Mouse (Mus musculus): ENCODE measurements around the gene Trpm1. TPM values are rescaled to one million over a fixed set of nuclear protein-coding genes. Genes with fewer than 3 reads are reported as not detected.

The Trpm1 gene
- polyA plus RNA-seq, 1 experiment: not detected

GRCm38 (mm10) chr7:64228300-64228699 lies 74.7 kb downstream of the Trpm1 start:
- H3K4me1 ChIP-seq (ENCODE audit: control insufficient read depth, insufficient read depth, low read length): no peaks in the 10 kb centered on the region
- TF ChIP-seq POLR2A (IDR thresholded peaks at IDR 0.05; ENCODE audit: low read depth, low read length) (no peak), CTCF (IDR thresholded peaks at IDR 0.05; ENCODE audit: borderline replicate concordance, insufficient read depth, low read length) (no peak)

GRCm38 (mm10) chr7:64229911-64230310 lies 76.3 kb downstream of the Trpm1 start:
- Histone ChIP-seq H3K4me1 (ENCODE audit: control insufficient read depth, insufficient read depth, low read length) (no peaks in the 10 kb centered on the region), H3K27ac (ENCODE audit: insufficient read depth, low read length) (no peak overlapping the region), H3K4me3 (ENCODE audit: insufficient read depth, low read length) (no peak overlapping the region)
- no peak for TF ChIP-seq POLR2A (IDR thresholded peaks at IDR 0.05; ENCODE audit: low read depth, low read length)
- TF ChIP-seq CTCF (IDR thresholded peaks at IDR 0.05; ENCODE audit: borderline replicate concordance, insufficient read depth, low read length): no peak

More at GRCm38 (mm10) chr7:64228300-64228699, 74.7 kb downstream of the Trpm1 start:
- H3K4me3 ChIP-seq (ENCODE audit: insufficient read depth, low read length): no peak overlapping the region
- no peak overlapping the region for H3K27ac ChIP-seq (ENCODE audit: insufficient read depth, low read length)

- Histone ChIP-seq H3K4me1 (ENCODE audit: control insufficient read depth, insufficient read depth, low read length) (no peaks in the 10 kb centered on the region), H3K27ac (ENCODE audit: insufficient read depth, low read length) (no peak overlapping the region), H3K4me3 (ENCODE audit: insufficient read depth, low read length) (no peak overlapping the region)
- no peak for TF ChIP-seq CTCF (IDR thresholded peaks at IDR 0.05; ENCODE audit: borderline replicate concordance, insufficient read depth, low read length)
- TF ChIP-seq POLR2A (IDR thresholded peaks at IDR 0.05; ENCODE audit: low read depth, low read length): no peak
These were observed 77.4 kb downstream of the Trpm1 start for GRCm38 (mm10) chr7:64231001-64231400.

- no peak overlapping the region for H3K27ac ChIP-seq (ENCODE audit: insufficient read depth, low read length)
- TF ChIP-seq POLR2A (IDR thresholded peaks at IDR 0.05; ENCODE audit: low read depth, low read length) (no peak), CTCF (IDR thresholded peaks at IDR 0.05; ENCODE audit: borderline replicate concordance, insufficient read depth, low read length) (no peak)
- H3K4me3 ChIP-seq (ENCODE audit: insufficient read depth, low read length): no peak overlapping the region
- H3K4me1 ChIP-seq (ENCODE audit: control insufficient read depth, insufficient read depth, low read length): no peaks in the 10 kb centered on the region
These were observed 78.4 kb downstream of the Trpm1 start for GRCm38 (mm10) chr7:64231996-64232395.

GRCm38 (mm10) chr7:64234310-64234820 lies 80.7 kb downstream of the Trpm1 start:
- TF ChIP-seq CTCF (IDR thresholded peaks at IDR 0.05; ENCODE audit: borderline replicate concordance, insufficient read depth, low read length): no peak
- TF ChIP-seq POLR2A (IDR thresholded peaks at IDR 0.05; ENCODE audit: low read depth, low read length): no peak
- no peak overlapping the region for H3K27ac ChIP-seq (ENCODE audit: insufficient read depth, low read length)
- H3K4me1 ChIP-seq (ENCODE audit: control insufficient read depth, insufficient read depth, low read length): peaks cover 1% of the 10 kb centered on the region; the same call in 1 of the 2 replicates
- no peak overlapping the region for H3K4me3 ChIP-seq (ENCODE audit: insufficient read depth, low read length)

- Histone ChIP-seq H3K4me1 (ENCODE audit: control insufficient read depth, insufficient read depth, low read length) (peaks cover 11% of the 10 kb centered on the region), H3K27ac (ENCODE audit: insufficient read depth, low read length) (no peak overlapping the region), H3K4me3 (ENCODE audit: insufficient read depth, low read length) (no peak overlapping the region)
- TF ChIP-seq POLR2A (IDR thresholded peaks at IDR 0.05; ENCODE audit: low read depth, low read length) (no peak), CTCF (IDR thresholded peaks at IDR 0.05; ENCODE audit: borderline replicate concordance, insufficient read depth, low read length) (no peak)
These were observed 82.9 kb downstream of the Trpm1 start for GRCm38 (mm10) chr7:64236521-64236920.

GRCm38 (mm10) chr7:64237747-64238146 lies 84.1 kb downstream of the Trpm1 start:
- H3K4me1 ChIP-seq (ENCODE audit: control insufficient read depth, insufficient read depth, low read length): peaks cover 16% of the 10 kb centered on the region
- no peak for TF ChIP-seq CTCF (IDR thresholded peaks at IDR 0.05; ENCODE audit: borderline replicate concordance, insufficient read depth, low read length)
- no peak for TF ChIP-seq POLR2A (IDR thresholded peaks at IDR 0.05; ENCODE audit: low read depth, low read length)
- no peak overlapping the region for H3K27ac ChIP-seq (ENCODE audit: insufficient read depth, low read length)
- no peak overlapping the region for H3K4me3 ChIP-seq (ENCODE audit: insufficient read depth, low read length)

- Histone ChIP-seq H3K27ac (ENCODE audit: insufficient read depth, low read length) (no peak overlapping the region), H3K4me3 (ENCODE audit: insufficient read depth, low read length) (no peak overlapping the region), H3K4me1 (ENCODE audit: control insufficient read depth, insufficient read depth, low read length) (peaks cover 16% of the 10 kb centered on the region)
- TF ChIP-seq POLR2A (IDR thresholded peaks at IDR 0.05; ENCODE audit: low read depth, low read length) (no peak), CTCF (IDR thresholded peaks at IDR 0.05; ENCODE audit: borderline replicate concordance, insufficient read depth, low read length) (no peak)
These were observed 84.9 kb downstream of the Trpm1 start for GRCm38 (mm10) chr7:64238410-64239086.

GRCm38 (mm10) chr7:64239138-64239805 lies 85.6 kb downstream of the Trpm1 start:
- Histone ChIP-seq H3K4me3 (ENCODE audit: insufficient read depth, low read length) (no peak overlapping the region), H3K4me1 (ENCODE audit: control insufficient read depth, insufficient read depth, low read length) (peaks cover 16% of the 10 kb centered on the region), H3K27ac (ENCODE audit: insufficient read depth, low read length) (peak overlapping the region; percentile 80)
- TF ChIP-seq CTCF (IDR thresholded peaks at IDR 0.05; ENCODE audit: borderline replicate concordance, insufficient read depth, low read length) (no peak), POLR2A (IDR thresholded peaks at IDR 0.05; ENCODE audit: low read depth, low read length) (no peak)

GRCm38 (mm10) chr7:64239806-64240315 lies 86.2 kb downstream of the Trpm1 start:
- TF ChIP-seq CTCF (IDR thresholded peaks at IDR 0.05; ENCODE audit: borderline replicate concordance, insufficient read depth, low read length): no peak
- peaks cover 16% of the 10 kb centered on the region for H3K4me1 ChIP-seq (ENCODE audit: control insufficient read depth, insufficient read depth, low read length)
- H3K27ac ChIP-seq (ENCODE audit: insufficient read depth, low read length): peak overlapping the region; percentile 80; the same call in 1 of the 2 replicates

More at GRCm38 (mm10) chr7:64239806-64240315, 86.2 kb downstream of the Trpm1 start:
- H3K4me3 ChIP-seq (ENCODE audit: insufficient read depth, low read length): no peak overlapping the region
